Mouse (Mus musculus) kidney, embryonic 16.5 days (tissue): ENCODE measurements around the gene Idnk. TPM values are rescaled to one million over a fixed set of nuclear protein-coding genes. Genes with fewer than 3 reads are reported as not detected.
A peak's percentile ranks its signal among the peaks of the same experiment; 100 is the strongest.
"Not testable (repeated sequence)": the region's sequence is repeated elsewhere in the genome, so short reads cannot be mapped to it uniquely, and the experiment has no call there.

Source experiments
- ATAC-seq: fragments of 200-750 bp; cut with Nextera tagmentation; 2 replicates; pipeline ENCODE4 v1.8.0; 2017; ENCODE audit warnings: moderate TSS enrichment; ENCODE audit not compliant: low FRiP score, low TSS enrichment
- H3K27ac ChIP-seq: fragments of 300-500 bp; sonication (generic); 2 replicates; pipeline ENCODE4 v1.5.1; 2014; ENCODE audit warnings: low read length
- H3K27me3 ChIP-seq: fragments of 300-500 bp; sonication (generic); 2 replicates; pipeline ENCODE4 v1.6.1; 2014; ENCODE audit warnings: low read length, control low read depth, mixed read lengths; ENCODE audit not compliant: insufficient read depth
- H3K36me3 ChIP-seq: fragments of 300-500 bp; sonication (generic); 2 replicates; pipeline ENCODE4 v1.6.1; 2014; ENCODE audit warnings: low read length, control low read depth, mixed read lengths; ENCODE audit not compliant: insufficient read depth
- H3K4me1 ChIP-seq: fragments of 300-500 bp; sonication (generic); 2 replicates; pipeline ENCODE4 v1.6.1; 2014; ENCODE audit warnings: low read length, control low read depth, mixed read lengths; ENCODE audit not compliant: insufficient read depth
- H3K4me2 ChIP-seq: fragments of 300-500 bp; sonication (generic); replicated peaks from 2 replicates; pipeline ENCODE4 v1.6.1; 2014; ENCODE audit warnings: low read depth, low read length
- H3K4me3 ChIP-seq: fragments of 300-500 bp; sonication (generic); 2 replicates; pipeline ENCODE4 v1.5.1; 2014; ENCODE audit warnings: mild to moderate bottlenecking, low read length
- H3K9ac ChIP-seq: fragments of 300-500 bp; sonication (generic); replicated peaks from 2 replicates; pipeline ENCODE4 v1.6.1; 2014; ENCODE audit warnings: low read length
- H3K9me3 ChIP-seq: fragments of 300-500 bp; sonication (generic); 2 replicates; pipeline ENCODE4 v1.6.1; 2016; ENCODE audit warnings: low read length, control low read depth
- WGBS: fragments of 180-500 bp; shearing (Covaris S2); extraction: QIAGEN DNeasy Blood & Tissue Kit; methylation state at CpG from one replicate; pipeline ENCODE4 v1.1.7; 2014; 5-methylcytosine and 5-hydroxymethylcytosine counted together
- polyA plus RNA-seq: library from polyadenylated mRNA; unstranded; fragments of >200 nt; fragmentation: Nextera tagmentation; extraction: Ambion mirVana; gene quantifications from 2 replicates; pipeline ENCODE4 v1.2.1, GENCODE M21; 2015

Gene Idnk
- polyA plus RNA-seq, 1 experiment from 2014 or later = 38.6 TPM

GRCm38 (mm10) chr13:58131692-58132091 lies 25.8 kb upstream of the Idnk start:
- H3K4me1 ChIP-seq = peaks cover 8% of the 10 kb centered on the region; the same call in 1 of the 2 replicates

DNA sequence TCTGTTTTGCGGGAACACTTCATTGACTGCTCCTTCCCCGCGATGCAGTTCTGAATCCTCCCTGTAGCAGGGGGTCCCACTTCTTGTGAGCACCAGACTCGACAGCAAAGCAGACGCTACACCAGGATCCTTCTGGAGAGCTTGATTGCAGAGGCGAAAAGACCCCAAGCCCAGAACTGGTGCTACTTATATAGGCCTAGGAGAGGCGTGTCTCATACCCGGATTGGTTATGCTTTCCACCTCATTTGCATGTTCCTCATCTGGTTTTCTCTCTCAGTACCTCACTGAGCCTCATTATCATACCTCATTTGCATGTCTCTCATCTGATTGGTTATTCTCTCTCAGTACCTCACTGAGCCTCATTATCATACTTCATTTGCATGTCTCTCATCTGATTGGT lies 10.8 kb upstream of the Idnk start:
- peaks cover 13% of the 10 kb centered on the region; the same call in 1 of the 2 replicates for H3K4me1 ChIP-seq
- not testable (repeated sequence) for H3K4me3 ChIP-seq, H3K9ac ChIP-seq, H3K27ac ChIP-seq, H3K27me3 ChIP-seq, H3K4me2 ChIP-seq, ATAC-seq, H3K9me3 ChIP-seq, H3K36me3 ChIP-seq
- 95% methylated on average over 8 of the region's 8 CpGs for WGBS

More at GRCm38 (mm10) chr13:58131692-58132091, 25.8 kb upstream of the Idnk start:
- Histone ChIP-seq H3K4me3 (no peak overlapping the region), H3K36me3 (no peaks in the 10 kb centered on the region), H3K9ac (no peak overlapping the region), H3K9me3 (0 out of 2 replicates have a peak, but pooled peaks cover 3% of the 10 kb centered on the region), H3K4me2 (no peak overlapping the region), H3K27ac (no peak overlapping the region), H3K27me3 (no peaks in the 10 kb centered on the region)
- ATAC-seq = no peak
- 56% methylated on average over 3 of the region's 3 CpGs for WGBS

GRCm38 (mm10) chr13:58147760-58148159 lies 9.7 kb upstream of the Idnk start:
- H3K9ac ChIP-seq = no peak overlapping the region
- peaks cover 2% of the 10 kb centered on the region for H3K9me3 ChIP-seq
- H3K4me3 ChIP-seq = no peak overlapping the region
- no peak for ATAC-seq
- H3K4me2 ChIP-seq = no peak overlapping the region
- no peaks in the 10 kb centered on the region for H3K27me3 ChIP-seq
- H3K36me3 ChIP-seq = no peaks in the 10 kb centered on the region
- H3K4me1 ChIP-seq = peaks cover 13% of the 10 kb centered on the region; the same call in 1 of the 2 replicates
- 87% methylated on average over 1 of the region's 1 CpGs for WGBS
- H3K27ac ChIP-seq = no peak overlapping the region

DNA sequence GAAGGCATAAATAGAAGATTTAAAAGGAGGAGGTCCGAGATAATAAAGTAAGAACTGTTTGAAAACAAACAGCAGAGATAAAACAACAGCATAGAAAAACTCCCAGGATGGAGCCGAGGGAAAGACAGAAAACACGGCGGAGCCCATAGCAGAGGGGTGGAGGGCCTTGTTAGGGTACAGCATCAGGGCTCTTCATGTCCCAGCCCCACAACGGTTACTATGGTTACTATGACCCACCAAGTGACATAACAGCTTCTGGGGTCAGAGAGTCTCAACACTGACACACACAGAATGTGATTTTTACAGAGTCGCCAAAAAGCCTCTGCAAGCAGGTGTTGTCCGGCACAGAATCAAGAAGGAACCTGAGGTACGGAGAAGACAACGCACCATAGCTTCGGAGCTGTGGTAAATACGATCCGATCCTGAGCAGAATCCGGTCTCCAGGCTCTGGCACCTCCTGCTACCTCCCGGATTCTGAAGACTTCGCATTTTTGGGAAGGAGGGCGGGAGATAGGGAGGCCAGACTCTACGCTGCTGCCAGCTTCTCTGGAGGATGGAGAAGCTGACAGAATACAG lies 9.1 kb upstream of the Idnk start:
- H3K27me3 ChIP-seq = no peaks in the 10 kb centered on the region
- peak overlapping the region; percentile 44 for H3K4me3 ChIP-seq
- H3K27ac ChIP-seq = peak overlapping the region; percentile 53
- WGBS = 2% methylated on average over 17 of the region's 17 CpGs
- no peaks in the 10 kb centered on the region for H3K36me3 ChIP-seq
- peak overlapping the region; percentile 87 for H3K4me2 ChIP-seq
- H3K4me1 ChIP-seq = peaks cover 13% of the 10 kb centered on the region; the same call in 1 of the 2 replicates
- peaks cover 2% of the 10 kb centered on the region for H3K9me3 ChIP-seq
- H3K9ac ChIP-seq = peak overlapping the region; percentile 60
- peak; percentile 93 for ATAC-seq

GRCm38 (mm10) chr13:58149033-58149558 lies 8.4 kb upstream of the Idnk start:
- Histone ChIP-seq H3K27ac (peak overlapping the region; percentile 53; the same call in 1 of the 2 replicates), H3K4me2 (peak overlapping the region; percentile 87), H3K36me3 (no peaks in the 10 kb centered on the region), H3K27me3 (no peaks in the 10 kb centered on the region), H3K4me1 (peaks cover 13% of the 10 kb centered on the region; the same call in 1 of the 2 replicates), H3K4me3 (peak overlapping the region; percentile 44), H3K9ac (no peak overlapping the region; the same call in 1 of the 2 replicates), H3K9me3 (peaks cover 2% of the 10 kb centered on the region)
- ATAC-seq = peak; percentile 81
- 34% methylated on average over 5 of the region's 5 CpGs for WGBS

- peak overlapping the region; percentile 7; the same call in 1 of the 2 replicates for H3K27ac ChIP-seq
- no peaks in the 10 kb centered on the region for H3K27me3 ChIP-seq
- no peak overlapping the region for H3K4me3 ChIP-seq
- WGBS = 71% methylated on average over 3 of the region's 3 CpGs
- H3K4me1 ChIP-seq = peaks cover 13% of the 10 kb centered on the region; the same call in 1 of the 2 replicates
- H3K9me3 ChIP-seq = peaks cover 2% of the 10 kb centered on the region
- ATAC-seq = no peak
- H3K9ac ChIP-seq = no peak overlapping the region
- 0 out of 2 replicates have a peak overlapping the region, but pooled peaks have one; percentile 87 for H3K4me2 ChIP-seq
- no peaks in the 10 kb centered on the region for H3K36me3 ChIP-seq
Measured at GRCm38 (mm10) chr13:58149629-58150028, 7.8 kb upstream of the Idnk start.

GRCm38 (mm10) chr13:58150442-58150841 lies 7.0 kb upstream of the Idnk start:
- Histone ChIP-seq H3K4me3 (no peak overlapping the region), H3K36me3 (no peaks in the 10 kb centered on the region), H3K9me3 (peaks cover 5% of the 10 kb centered on the region), H3K4me1 (peaks cover 13% of the 10 kb centered on the region; the same call in 1 of the 2 replicates), H3K27me3 (no peaks in the 10 kb centered on the region), H3K9ac (no peak overlapping the region), H3K4me2 (no peak overlapping the region), H3K27ac (no peak overlapping the region)
- no peak for ATAC-seq
- WGBS = 82% methylated on average over 11 of the region's 11 CpGs

DNA sequence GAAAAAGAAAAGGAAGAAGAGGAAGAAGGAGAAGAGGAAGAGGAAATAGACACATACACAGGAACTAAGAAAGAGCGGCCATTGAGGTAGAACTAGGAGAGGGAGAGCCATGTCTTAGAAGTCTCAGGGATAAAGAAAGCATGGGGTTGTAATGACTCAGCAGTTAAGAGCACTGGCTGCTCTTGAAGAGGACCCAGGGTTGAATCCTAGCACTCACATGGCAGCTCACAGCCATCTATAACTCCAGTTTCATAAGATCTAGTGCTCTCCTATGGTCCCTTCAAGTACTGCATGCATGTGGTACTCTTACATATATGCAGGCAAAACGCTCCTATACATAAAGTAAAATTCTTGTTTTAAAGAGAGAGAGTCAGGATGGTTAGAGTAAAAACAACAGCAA lies 1.4 kb upstream of the Idnk start:
- Histone ChIP-seq H3K27ac (no peak overlapping the region), H3K9me3 (peaks cover 11% of the 10 kb centered on the region), H3K36me3 (peaks cover 12% of the 10 kb centered on the region), H3K27me3 (no peaks in the 10 kb centered on the region), H3K9ac (no peak overlapping the region), H3K4me2 (no peak overlapping the region), H3K4me3 (no peak overlapping the region), H3K4me1 (peaks cover 11% of the 10 kb centered on the region; the same call in 1 of the 2 replicates)
- WGBS = 97% methylated on average over 2 of the region's 2 CpGs
- no peak for ATAC-seq

DNA sequence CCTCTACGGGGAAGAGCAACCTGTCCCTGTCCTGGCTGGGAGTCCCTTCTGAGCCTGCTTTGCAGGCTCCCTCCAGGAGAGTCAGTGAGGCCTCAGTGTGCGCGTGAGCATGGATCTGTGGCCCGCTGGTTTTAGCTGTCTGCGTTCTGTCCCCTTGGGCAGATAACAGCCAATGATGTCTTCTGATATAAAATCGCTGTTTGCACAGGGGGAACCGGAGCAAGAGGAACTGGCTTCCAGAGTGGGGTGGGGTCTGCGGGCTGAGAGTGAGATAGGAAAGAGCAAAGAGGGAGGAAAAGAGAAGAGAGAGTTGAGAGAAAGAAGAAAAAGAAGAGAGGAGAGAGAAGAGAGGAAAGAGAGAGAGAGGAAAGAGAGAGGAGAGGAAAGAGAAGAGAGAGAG lies 413 bp upstream of the Idnk start:
- Histone ChIP-seq H3K4me1 (peaks cover 11% of the 10 kb centered on the region; the same call in 1 of the 2 replicates), H3K27ac (no peak overlapping the region), H3K4me2 (peak overlapping the region; percentile 94), H3K9ac (peak overlapping the region; percentile 83), H3K4me3 (peak overlapping the region; percentile 86), H3K9me3 (peaks cover 17% of the 10 kb centered on the region), H3K27me3 (no peaks in the 10 kb centered on the region), H3K36me3 (peaks cover 20% of the 10 kb centered on the region)
- 31% methylated on average over 8 of the region's 8 CpGs for WGBS
- ATAC-seq = 0 out of 2 replicates have a peak, but pooled peaks have one; percentile 1
